Mouse (Mus musculus) CH12.LX (cell line): ENCODE data around the gene Dnase2a. TPM values are rescaled to one million over a fixed set of nuclear protein-coding genes. Genes with fewer than 3 reads are reported as not detected.
"Not testable (repeated sequence)": the region's sequence is repeated elsewhere in the genome, so short reads cannot be mapped to it uniquely, and the experiment has no call there.

ENCODE experiments used
- DNase-seq: peaks from one replicate; pipeline ENCODE4 v3.0.0-alpha.2; 2013; ENCODE audit errors: extremely low read depth
- H3K27ac ChIP-seq: 2 replicates; pipeline ENCODE4 v1.5.1; 2012; ENCODE audit warnings: low read depth, mild to moderate bottlenecking, control low read depth, moderate library complexity; ENCODE audit not compliant: insufficient read depth
- H3K27me3 ChIP-seq: replicated peaks from 2 replicates; pipeline ENCODE3; 2012; ENCODE audit warnings: inconsistent platforms
- H3K36me3 ChIP-seq, 2 experiments: replicated peaks in 1 of 2; 2 replicates each; pipeline versions ENCODE3 to v1.6.1; 2012; ENCODE audit warnings: inconsistent platforms in 1 of 2, low read length in 1 of 2, mild to moderate bottlenecking in 1 of 2, mixed read lengths in 1 of 2, moderate library complexity in 1 of 2; ENCODE audit not compliant: control insufficient read depth in 1 of 2, insufficient read depth in 1 of 2
- H3K4me1 ChIP-seq, 2 experiments: 2 replicates each; pipeline ENCODE4 v1.6.1; 2012; ENCODE audit warnings: inconsistent platforms in 1 of 2, moderate library complexity in 1 of 2; ENCODE audit not compliant: insufficient read depth in 2 of 2, control insufficient read depth in 1 of 2
- H3K4me2 ChIP-seq: 2 replicates; pipeline ENCODE4 v1.6.1; 2012; ENCODE audit warnings: low read depth, mild to moderate bottlenecking, control low read depth; ENCODE audit not compliant: poor library complexity, insufficient read depth, severe bottlenecking
- H3K4me3 ChIP-seq, 3 experiments: fragments of 150-350 bp in 1 of 3; sonication (generic) in 1 of 3; replicated peaks in 1 of 3; 2 replicates each; pipeline versions ENCODE3 to v1.5.1; 2011 to 2012; ENCODE audit warnings: low read depth in 2 of 3, low read length in 2 of 3, mild to moderate bottlenecking in 2 of 3, moderate library complexity in 2 of 3, control low read depth in 1 of 3, improper control_type of control experiment in 1 of 3, inconsistent platforms in 1 of 3, mixed read lengths in 1 of 3; ENCODE audit not compliant: poor library complexity in 1 of 3
- H3K79me2 ChIP-seq: replicated peaks from 2 replicates; pipeline ENCODE4 v1.6.1; 2012; ENCODE audit warnings: mild to moderate bottlenecking, moderate library complexity; ENCODE audit not compliant: control insufficient read depth, poor library complexity, insufficient read depth, severe bottlenecking; ENCODE audit errors: extremely low read depth
- H3K9ac ChIP-seq: 2 replicates; pipeline ENCODE4 v1.6.1; 2012; ENCODE audit warnings: low read depth, mild to moderate bottlenecking, control low read depth, moderate library complexity; ENCODE audit not compliant: insufficient read depth
- H3K9me3 ChIP-seq: replicated peaks from 2 replicates; pipeline ENCODE3; 2012; ENCODE audit warnings: low read length, inconsistent platforms, mixed read lengths
- CHD1 ChIP-seq: IDR thresholded peaks from 2 replicates; pipeline ENCODE4 v1.6.1; 2012; ENCODE audit warnings: low read depth, low read length, improper control_type of control experiment, inconsistent platforms
- CTCF ChIP-seq, 2 experiments: IDR thresholded peaks in 1 of 2; conservative IDR thresholded peaks in 1 of 2; 2 replicates each; pipeline ENCODE4 v1.5.1; 2011 to 2012; ENCODE audit warnings: low read depth in 2 of 2, low read length in 2 of 2, improper control_type of control experiment in 1 of 2, inconsistent platforms in 1 of 2, mild to moderate bottlenecking in 1 of 2, moderate library complexity in 1 of 2
- EP300 ChIP-seq: IDR thresholded peaks from 2 replicates; pipeline ENCODE4 v1.6.1; 2011; ENCODE audit warnings: low read length, improper control_type of control experiment
- GABPA ChIP-seq: IDR thresholded peaks from 2 replicates; pipeline ENCODE4 v1.6.1; 2012; ENCODE audit warnings: low read depth, low read length, improper control_type of control experiment, inconsistent platforms; ENCODE audit not compliant: insufficient replicate concordance
- HCFC1 ChIP-seq: IDR thresholded peaks from 2 replicates; pipeline ENCODE4 v1.6.1; 2012; ENCODE audit warnings: low read depth, mild to moderate bottlenecking, inconsistent platforms, low read length, improper control_type of control experiment
- JUND ChIP-seq: conservative IDR thresholded peaks from 2 replicates; pipeline ENCODE4 v1.6.1; 2011; ENCODE audit warnings: low read depth, low read length, improper control_type of control experiment
- MAFK ChIP-seq: IDR thresholded peaks from 2 replicates; pipeline ENCODE4 v1.6.1; 2011; ENCODE audit warnings: low read length, improper control_type of control experiment; ENCODE audit not compliant: insufficient replicate concordance
- MAX ChIP-seq: IDR thresholded peaks from 2 replicates; pipeline ENCODE4 v1.6.1; 2011; ENCODE audit warnings: low read length, improper control_type of control experiment
- MYC ChIP-seq: IDR thresholded peaks from 2 replicates; pipeline ENCODE4 v1.6.1; 2011; ENCODE audit warnings: low read depth, mild to moderate bottlenecking, improper control_type of control experiment, low read length
- POLR2A ChIP-seq: IDR thresholded peaks from 2 replicates; pipeline ENCODE4 v1.6.1; 2011; ENCODE audit warnings: low read depth, mild to moderate bottlenecking, improper control_type of control experiment, low read length
- RAD21 ChIP-seq: IDR thresholded peaks from 2 replicates; pipeline ENCODE4 v1.6.1; 2011; ENCODE audit warnings: low read depth, mild to moderate bottlenecking, low read length, improper control_type of control experiment, moderate library complexity
- RCOR1 ChIP-seq: conservative IDR thresholded peaks from 2 replicates; pipeline ENCODE4 v1.6.1; 2012; ENCODE audit warnings: low read depth, mild to moderate bottlenecking, inconsistent platforms, low read length, improper control_type of control experiment
- TBP ChIP-seq: conservative IDR thresholded peaks from 2 replicates; pipeline ENCODE4 v1.6.1; 2011; ENCODE audit warnings: low read depth, low read length, improper control_type of control experiment
- UBTF ChIP-seq: IDR thresholded peaks from 2 replicates; pipeline ENCODE4 v1.6.1; 2012; ENCODE audit warnings: low read depth, mild to moderate bottlenecking, inconsistent platforms, low read length, improper control_type of control experiment, moderate library complexity
- ZKSCAN1 ChIP-seq: IDR thresholded peaks from 2 replicates; pipeline ENCODE4 v1.6.1; 2012; ENCODE audit warnings: low read depth, inconsistent platforms, low read length, improper control_type of control experiment, borderline replicate concordance
- ZMIZ1 ChIP-seq: IDR thresholded peaks from 2 replicates; pipeline ENCODE4 v1.6.1; 2012; ENCODE audit warnings: low read depth, mild to moderate bottlenecking, inconsistent platforms, low read length, improper control_type of control experiment
- dilution Hi-C: fragments of 300-500 bp; cut with MboI; formaldehyde crosslinking; loops from 2 replicates; pipeline ENCODE4 v1.14.3; 2020; ENCODE audit warnings: low sequenced_read_pairs; ENCODE audit not compliant: extremely low pct_unique_long_range_greater_than_20kb, extremely low pct_ligation_motif_present
- in situ Hi-C: fragments of 300-500 bp; cut with MboI; formaldehyde crosslinking; loops from 3 replicates; pipeline ENCODE4 v1.14.3; 2019; ENCODE audit warnings: low sequenced_read_pairs, low pct_ligation_motif_present, low pct_unique_long_range_greater_than_20kb, mixed read lengths
- polyA plus RNA-seq: library from polyadenylated mRNA; unstranded; fragments of >175 nt; gene quantifications from 2 replicates; pipeline ENCODE4 v1.2.1, GENCODE M21; 2012; ENCODE audit warnings: low read depth; ENCODE audit not compliant: insufficient read length
- total RNA-seq, 2 experiments: library from RNA; depleted of rRNA; stranded (reverse); fragments of 300-350 nt in 1 of 2; fragments of >200 nt in 1 of 2; gene quantifications; 2 replicates each; pipeline ENCODE4 v1.2.3; 2012 to 2014

The Dnase2a gene
- total and polyA plus RNA-seq, 3 experiments, result 12.8 to 25.4 (median 15.0) TPM

GRCm38 (mm10) chr8:84907037-84907436, 1.3 kb upstream of the Dnase2a start:
- no peak overlapping the region for H3K4me3 ChIP-seq
- TF ChIP-seq TBP (no peak), ZKSCAN1 (no peak), EP300 (no peak), RCOR1 (no peak), ZMIZ1 (no peak), HCFC1 (no peak), CHD1 (no peak), RAD21 (no peak), POLR2A (no peak), MAX (no peak), JUND (no peak), GABPA (no peak), MAFK (no peak), UBTF (no peak)
- no peaks in the 10 kb centered on the region for H3K9me3 ChIP-seq
- no peaks in the 10 kb centered on the region for H3K79me2 ChIP-seq
- H3K27me3 ChIP-seq, result peaks cover 14% of the 10 kb centered on the region
- peaks cover 8 to 25% of the 10 kb centered on the region in 2 experiments for H3K4me1 ChIP-seq
- H3K27ac ChIP-seq, result no peak overlapping the region
- in situ Hi-C loops (no loop called here), dilution Hi-C loops (no loop called here)
- no peak for DNase-seq
- H3K9ac ChIP-seq, result no peak overlapping the region
- no peak overlapping the region for H3K4me2 ChIP-seq
- peaks cover 7 to 25% of the 10 kb centered on the region in 2 experiments for H3K36me3 ChIP-seq

GRCm38 (mm10) chr8:84907493-84907892, 867 bp upstream of the Dnase2a start:
- Histone ChIP-seq H3K9ac (no peak overlapping the region), H3K4me2 (no peak overlapping the region), H3K4me3 (no peak overlapping the region), H3K27me3 (peaks cover 10% of the 10 kb centered on the region), H3K36me3 (peaks cover 7 to 30% of the 10 kb centered on the region in 2 experiments), H3K4me1 (peaks cover 8 to 21% of the 10 kb centered on the region in 2 experiments), H3K27ac (no peak overlapping the region), H3K79me2 (no peaks in the 10 kb centered on the region), H3K9me3 (peaks cover 4% of the 10 kb centered on the region)
- in situ Hi-C loops (no loop called here), dilution Hi-C loops (no loop called here)
- TF ChIP-seq MYC, result no peak
- DNase-seq, result no peak

GRCm38 (mm10) chr8:84907979-84908378, 381 bp upstream of the Dnase2a start:
- Histone ChIP-seq H3K9ac (peak overlapping the region; percentile 25; the same call in 1 of the 2 replicates), H3K36me3 (peaks cover 9 to 35% of the 10 kb centered on the region in 2 experiments), H3K27me3 (peaks cover 10% of the 10 kb centered on the region), H3K4me2 (peak overlapping the region; percentile 79), H3K4me3 (peak overlapping the region; percentile 34 to 64 (median 56)), H3K4me1 (peaks cover 8 to 19% of the 10 kb centered on the region in 2 experiments)
- H3K27ac ChIP-seq, in situ Hi-C loops, DNase-seq, H3K9me3 ChIP-seq, H3K79me2 ChIP-seq, dilution Hi-C loops: not testable (repeated sequence)
- TF ChIP-seq HCFC1, result 0 out of 2 replicates have a peak, but pooled peaks have one; percentile 2
- peak in 1 of 2 experiments; percentile 42; a peak in 2 of 4 replicates for TF ChIP-seq CTCF (conservative IDR thresholded peaks at IDR 0.05 in 1 of 2, IDR thresholded peaks at IDR 0.05 in 1 of 2; ENCODE audit: low read depth in 2 of 2, low read length in 2 of 2)
